Mouse (Mus musculus) layer of hippocampus, adult 11-12 months (tissue): Measurements from ENCODE around the gene Oprm1.

Experiments used
- DNase-seq: peaks from one replicate; pipeline ENCODE4 v3.0.0; 2022; ENCODE audit warnings: low spot score

Oprm1 gene

GRCm38 (mm10) chr10:6895796-6896195 lies 137.5 kb downstream of the Oprm1 start:
- DNase-seq = no peak

DNA sequence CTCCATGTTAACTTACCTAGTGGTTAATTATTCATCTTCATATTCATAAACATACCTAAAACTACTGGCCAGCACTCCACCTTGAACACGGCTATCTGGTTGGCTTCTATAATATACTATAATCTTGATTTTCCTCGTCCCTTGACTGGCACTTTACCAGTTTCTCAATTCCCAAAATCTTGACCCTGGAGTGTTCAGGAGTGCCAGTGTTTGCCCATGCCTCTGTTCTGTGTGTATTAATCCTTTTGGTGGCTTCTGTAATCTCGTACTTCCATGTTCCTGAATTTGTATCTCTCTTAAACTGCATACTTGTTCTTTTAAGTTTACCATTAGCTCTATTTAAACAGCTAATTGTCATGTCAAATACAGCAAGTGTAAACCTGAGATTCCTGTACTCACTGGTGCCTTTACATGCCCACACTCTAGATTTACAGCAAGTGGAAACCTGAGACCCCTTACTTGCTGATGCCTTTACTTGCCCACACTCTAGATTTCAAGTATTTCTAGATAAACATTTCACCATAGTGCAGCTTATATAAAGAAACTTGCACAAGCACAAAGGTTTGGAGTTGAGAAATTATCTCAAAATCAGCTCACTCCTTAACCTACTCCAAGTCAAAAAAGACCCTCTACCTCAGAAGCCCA lies 138.5 kb downstream of the Oprm1 start:
- DNase-seq = no peak

DNA sequence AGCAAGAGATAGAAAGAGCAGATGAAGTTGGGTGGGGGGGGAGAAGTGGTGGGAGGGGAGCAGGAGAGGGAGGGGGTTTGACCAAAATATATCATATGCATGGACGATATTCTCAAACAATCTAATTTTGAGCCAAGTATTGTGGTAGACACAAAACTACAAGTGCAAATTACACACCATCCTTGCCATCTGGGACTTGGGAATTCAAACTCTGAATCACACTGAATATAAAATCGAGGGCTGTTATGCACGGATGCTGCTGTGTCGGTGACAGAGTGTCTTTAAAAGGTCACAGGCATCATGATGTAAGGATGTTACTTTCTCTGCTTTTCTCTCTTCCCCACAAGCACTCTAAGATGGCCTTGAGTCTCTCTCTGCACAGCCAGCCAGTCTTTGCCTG lies 141.8 kb downstream of the Oprm1 start:
- no peak for DNase-seq

- no peak for DNase-seq
These were observed 143.6 kb downstream of the Oprm1 start for GRCm38 (mm10) chr10:6901819-6902393.

DNA sequence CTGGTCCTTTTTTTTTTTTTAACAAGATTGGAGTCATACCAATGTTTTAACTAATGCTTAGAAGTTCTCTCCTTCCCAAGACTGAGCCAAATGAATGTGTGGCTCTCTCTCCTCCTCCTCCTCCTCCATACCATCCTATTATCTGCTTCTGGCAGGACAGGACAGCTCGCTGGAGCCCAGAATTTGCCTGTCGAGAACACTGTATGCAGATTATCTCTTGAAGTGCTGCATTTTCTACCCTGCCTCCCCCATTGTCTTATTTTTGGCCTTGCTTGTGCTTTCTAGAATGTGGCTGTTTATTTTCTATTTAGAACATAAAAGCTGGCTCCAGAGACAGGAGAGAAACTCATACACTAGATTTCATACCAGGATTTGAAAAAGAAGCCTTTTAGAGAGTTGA lies 151.5 kb downstream of the Oprm1 start:
- DNase-seq = no peak

GRCm38 (mm10) chr10:6915991-6916390 lies 157.7 kb downstream of the Oprm1 start:
- DNase-seq = no peak

GRCm38 (mm10) chr10:6916545-6917257 lies 158.4 kb downstream of the Oprm1 start:
- peak; percentile 84 for DNase-seq

GRCm38 (mm10) chr10:6926724-6927123 lies 168.4 kb downstream of the Oprm1 start:
- no peak for DNase-seq

DNA sequence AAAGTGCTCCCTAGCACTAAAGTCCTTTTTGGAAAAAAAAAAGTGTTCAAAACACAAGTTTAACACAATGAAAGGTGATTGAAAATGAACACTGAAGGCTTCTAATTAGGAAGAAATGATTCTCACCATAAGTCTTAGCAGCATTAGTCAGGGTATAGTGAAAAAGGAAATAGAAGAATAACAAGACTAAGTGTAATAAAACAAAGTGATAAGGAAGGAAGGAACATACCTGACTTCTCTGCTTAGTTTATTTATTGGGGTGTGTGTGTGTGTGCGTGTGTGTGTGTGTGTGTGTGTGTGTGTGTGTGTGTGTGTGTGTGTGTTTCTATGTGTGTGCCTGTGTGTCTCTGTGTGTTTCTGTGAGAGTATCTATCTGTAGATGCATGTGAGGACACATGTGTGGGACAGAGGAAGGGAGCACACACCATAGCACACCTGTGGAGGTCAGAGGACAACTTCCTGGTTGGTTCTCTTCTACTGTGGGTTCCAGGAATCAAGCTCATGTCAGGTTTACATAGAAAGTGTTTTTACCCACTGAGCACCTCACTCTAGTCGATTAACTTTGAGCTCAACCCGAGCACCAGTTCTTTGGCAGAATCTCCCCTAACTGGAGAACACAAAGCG lies 169.4 kb downstream of the Oprm1 start:
- DNase-seq = no peak

- DNase-seq = no peak
These were observed 170.6 kb downstream of the Oprm1 start for GRCm38 (mm10) chr10:6928905-6929304.

- DNase-seq = no peak
These were observed 172.1 kb downstream of the Oprm1 start for GRCm38 (mm10) chr10:6930398-6930797.

DNA sequence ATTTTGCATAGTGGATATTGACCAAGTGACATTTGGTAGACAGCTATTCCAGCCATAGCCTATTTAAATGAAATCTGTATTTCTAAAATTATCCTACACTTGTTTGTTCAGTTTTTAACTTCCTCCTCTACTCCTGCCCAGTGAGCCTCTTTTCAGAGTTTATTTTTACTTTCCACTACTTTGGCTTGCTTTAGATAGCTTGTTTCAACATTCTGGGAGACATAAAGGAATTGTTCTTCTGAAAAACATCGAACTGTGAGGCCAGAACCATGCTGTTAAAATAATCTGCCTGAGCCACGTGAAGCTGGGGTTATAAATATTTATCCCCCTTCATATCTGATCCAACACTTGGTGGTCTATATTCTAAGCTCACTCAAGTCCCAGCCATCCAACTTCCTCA lies 172.6 kb downstream of the Oprm1 start:
- DNase-seq = no peak

DNA sequence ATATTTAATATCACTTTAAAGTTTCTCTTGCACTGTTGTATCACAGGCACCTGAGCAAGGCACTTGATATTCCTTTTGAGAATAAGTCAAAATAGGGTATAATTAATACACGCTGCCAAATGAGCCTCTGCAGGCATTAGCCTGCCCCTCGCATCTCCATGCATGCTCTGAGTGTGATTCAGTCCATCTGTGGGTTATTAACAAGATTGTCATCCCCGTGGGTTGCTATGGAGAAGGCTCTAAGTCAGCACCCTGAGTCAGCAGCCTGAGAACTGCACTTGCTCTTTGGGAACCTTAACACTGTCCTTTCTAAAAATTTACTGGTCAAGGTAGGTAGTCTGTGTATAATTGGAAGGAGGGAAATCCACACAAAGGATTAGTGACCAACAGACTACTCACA lies 176.5 kb downstream of the Oprm1 start:
- peak; percentile 32 for DNase-seq

- peak; percentile 44 for DNase-seq
These were observed 178.5 kb downstream of the Oprm1 start for GRCm38 (mm10) chr10:6936671-6937425.

GRCm38 (mm10) chr10:6953115-6953514 lies 194.8 kb downstream of the Oprm1 start:
- no peak for DNase-seq

GRCm38 (mm10) chr10:6954533-6954932 lies 196.2 kb downstream of the Oprm1 start:
- DNase-seq = no peak

DNA sequence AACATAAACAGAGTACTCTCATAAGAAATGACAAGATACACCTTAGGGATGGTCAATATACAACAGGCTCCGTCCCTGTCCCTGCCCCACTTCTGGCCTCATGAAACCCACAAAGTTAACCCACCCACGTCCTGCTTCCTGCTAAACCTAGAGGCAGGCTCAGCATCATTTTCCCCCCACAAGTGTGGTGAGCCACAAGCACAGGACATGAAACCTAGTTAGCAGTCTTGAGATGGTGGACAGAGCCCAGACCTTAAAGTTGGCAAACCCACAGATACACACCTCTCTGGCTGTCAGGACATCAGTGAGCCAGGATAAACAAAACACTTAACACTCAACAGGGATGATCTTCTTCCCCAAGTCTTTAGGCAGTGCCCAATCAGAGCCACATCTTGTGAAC lies 198.1 kb downstream of the Oprm1 start:
- DNase-seq = no peak

GRCm38 (mm10) chr10:6958791-6959190 lies 200.5 kb downstream of the Oprm1 start:
- no peak for DNase-seq

DNA sequence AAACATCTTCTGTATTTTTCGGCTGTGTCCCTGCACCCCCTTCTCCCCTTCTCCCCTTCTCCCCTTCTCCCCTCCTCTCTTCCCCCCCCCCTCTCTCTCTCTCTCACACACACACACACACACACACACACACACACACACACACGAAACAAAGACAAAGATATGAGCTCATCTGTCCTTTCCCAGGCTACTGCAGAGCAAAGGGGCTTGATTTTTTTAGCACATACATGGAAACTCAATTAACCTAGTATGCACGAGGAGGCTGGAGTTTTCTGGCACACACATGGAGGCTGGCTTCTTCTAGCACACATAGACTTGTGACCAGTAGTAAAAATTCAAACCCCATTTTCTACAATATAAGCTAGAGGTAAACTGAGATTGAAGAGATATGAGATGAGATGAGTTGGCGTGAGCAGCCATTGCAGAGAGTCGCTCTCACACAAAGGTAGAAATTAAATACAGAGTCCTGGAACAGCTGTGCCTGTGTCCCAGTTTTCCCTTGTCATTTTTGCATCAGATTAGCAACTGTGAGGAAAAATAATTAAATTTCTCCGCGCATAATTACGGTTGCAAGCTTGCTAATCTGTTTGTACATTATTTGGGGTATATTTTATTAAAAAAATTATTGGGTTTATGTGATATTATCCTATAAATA lies 209.4 kb downstream of the Oprm1 start:
- DNase-seq = no peak

DNA sequence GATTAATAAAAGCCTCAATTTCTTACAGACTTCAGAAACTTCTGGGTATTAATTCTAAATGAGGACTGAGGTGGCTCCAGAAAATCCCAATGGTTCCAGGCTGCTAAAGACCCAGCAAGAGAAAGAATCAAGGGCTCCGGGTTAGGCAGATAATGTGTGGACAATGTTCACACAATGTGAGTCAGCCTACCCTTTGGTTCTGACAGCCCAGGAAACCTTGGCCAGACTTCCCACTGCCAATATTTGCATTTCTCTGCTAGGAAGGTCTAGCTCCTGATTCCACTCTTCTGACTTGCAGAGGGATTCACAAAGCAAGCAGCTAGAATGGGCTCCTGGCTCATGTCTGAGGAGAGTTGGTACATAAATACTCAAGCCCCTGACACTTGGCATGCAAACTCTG lies 210.0 kb downstream of the Oprm1 start:
- DNase-seq = no peak

DNA sequence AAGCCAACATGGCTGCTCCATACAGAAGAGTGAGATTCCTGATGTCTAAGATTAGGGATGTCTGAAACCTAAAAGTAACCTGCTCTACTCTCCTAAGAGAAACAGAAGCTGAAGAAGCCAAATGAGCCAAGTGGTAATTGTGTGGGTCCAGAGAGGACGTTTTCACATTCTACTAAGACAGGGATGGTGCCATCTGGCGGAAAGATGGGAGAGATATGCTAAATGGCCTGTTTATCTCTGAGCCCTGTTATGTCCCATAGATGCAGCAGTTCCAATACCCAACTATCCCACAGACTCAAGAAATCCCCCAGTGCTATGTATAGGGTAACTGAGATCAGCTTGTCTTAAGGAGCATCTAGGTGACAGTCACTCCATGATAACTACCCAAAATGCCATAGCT lies 219.5 kb downstream of the Oprm1 start:
- no peak for DNase-seq

GRCm38 (mm10) chr10:6978733-6979132 lies 220.4 kb downstream of the Oprm1 start:
- DNase-seq = no peak
